Mouse (Mus musculus) layer of hippocampus, postnatal 14 days (tissue): ENCODE data around the gene Ccnb2. TPM values are rescaled to one million over a fixed set of nuclear protein-coding genes. Genes with fewer than 3 reads are reported as not detected.
A peak's percentile ranks its signal among the peaks of the same experiment; 100 is the strongest.

Experiments used
- DNase-seq, 2 experiments: peaks; one replicate each; pipeline ENCODE4 v3.0.0; 2021 to 2022; ENCODE audit warnings: low spot score in 2 of 2, mixed read lengths in 1 of 2
- microRNA-seq, 2 experiments: library from miRNA; unstranded; fragments of <30 nt; microRNA quantifications; one replicate each; pipeline ENCODE4 v1.2.0; 2021
- total RNA-seq, 2 experiments: library from RNA; stranded (reverse); gene quantifications; 2 replicates each; pipeline ENCODE4 v1.2.3; 2021

Gene Ccnb2
- total RNA-seq, 2 experiments from 2014 or later, result 2.3 to 2.4 TPM

DNA sequence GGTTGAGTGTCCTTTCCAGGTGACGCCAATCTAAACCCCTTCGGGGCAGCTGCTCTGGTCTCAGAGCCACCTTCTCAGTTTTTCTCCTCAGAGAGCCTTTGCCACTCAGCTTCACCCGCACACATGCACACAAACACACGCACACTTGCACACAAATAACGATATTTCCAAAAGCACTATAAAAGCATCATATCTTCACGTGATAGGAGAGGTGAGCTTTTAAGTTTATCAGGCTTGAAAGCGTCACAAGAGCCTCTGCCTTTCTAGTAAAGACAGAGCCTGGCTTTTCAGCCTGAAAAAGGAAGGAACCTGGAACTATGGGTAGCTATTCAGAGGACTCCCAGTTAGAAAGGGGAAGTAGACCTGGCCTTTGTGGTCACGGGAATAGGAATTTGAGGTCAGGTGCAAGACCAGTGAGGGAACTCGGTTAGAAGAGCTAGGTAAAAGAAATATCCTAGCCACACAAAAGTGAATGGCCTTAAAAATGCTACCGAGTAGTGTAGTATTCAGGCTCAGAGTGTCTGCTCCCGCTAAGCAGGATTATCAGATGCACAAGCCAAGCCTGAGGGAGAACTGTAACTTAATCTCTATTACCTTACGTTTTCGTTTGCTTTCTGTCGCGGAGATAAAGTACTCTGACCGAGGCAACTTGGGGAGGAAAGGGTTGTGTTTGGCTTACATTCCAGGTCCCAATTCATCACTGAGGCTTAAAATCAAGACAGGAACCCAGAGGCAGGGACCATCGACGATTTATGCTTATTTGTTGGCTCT is 36.2 kb downstream of the Ccnb2 start:
- no peak for DNase-seq

DNA sequence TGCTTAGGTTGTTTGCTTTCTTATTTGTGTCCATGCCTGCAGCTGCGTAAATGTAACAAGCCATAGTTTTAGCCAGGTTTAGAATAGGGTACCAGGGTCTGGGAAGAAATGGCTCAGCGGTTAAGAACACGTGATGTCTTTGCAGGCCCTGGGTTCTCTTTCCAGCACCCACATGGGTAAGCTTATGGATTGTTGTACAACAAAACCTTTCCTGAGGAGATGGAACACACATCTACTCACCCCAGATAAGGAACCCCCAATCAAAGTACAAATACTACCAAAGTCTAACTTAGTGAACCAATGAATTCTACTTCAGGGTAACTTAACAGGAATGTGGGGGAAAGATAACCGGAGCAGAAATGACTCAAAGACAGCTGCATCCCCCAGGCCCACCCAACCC is 36.9 kb downstream of the Ccnb2 start:
- no peak for DNase-seq

- no peak for DNase-seq
Observed at GRCm38 (mm10) chr9:70383750-70384149, 37.6 kb downstream of the Ccnb2 start.

GRCm38 (mm10) chr9:70382091-70382490 is 39.3 kb downstream of the Ccnb2 start:
- no peak for DNase-seq

DNA sequence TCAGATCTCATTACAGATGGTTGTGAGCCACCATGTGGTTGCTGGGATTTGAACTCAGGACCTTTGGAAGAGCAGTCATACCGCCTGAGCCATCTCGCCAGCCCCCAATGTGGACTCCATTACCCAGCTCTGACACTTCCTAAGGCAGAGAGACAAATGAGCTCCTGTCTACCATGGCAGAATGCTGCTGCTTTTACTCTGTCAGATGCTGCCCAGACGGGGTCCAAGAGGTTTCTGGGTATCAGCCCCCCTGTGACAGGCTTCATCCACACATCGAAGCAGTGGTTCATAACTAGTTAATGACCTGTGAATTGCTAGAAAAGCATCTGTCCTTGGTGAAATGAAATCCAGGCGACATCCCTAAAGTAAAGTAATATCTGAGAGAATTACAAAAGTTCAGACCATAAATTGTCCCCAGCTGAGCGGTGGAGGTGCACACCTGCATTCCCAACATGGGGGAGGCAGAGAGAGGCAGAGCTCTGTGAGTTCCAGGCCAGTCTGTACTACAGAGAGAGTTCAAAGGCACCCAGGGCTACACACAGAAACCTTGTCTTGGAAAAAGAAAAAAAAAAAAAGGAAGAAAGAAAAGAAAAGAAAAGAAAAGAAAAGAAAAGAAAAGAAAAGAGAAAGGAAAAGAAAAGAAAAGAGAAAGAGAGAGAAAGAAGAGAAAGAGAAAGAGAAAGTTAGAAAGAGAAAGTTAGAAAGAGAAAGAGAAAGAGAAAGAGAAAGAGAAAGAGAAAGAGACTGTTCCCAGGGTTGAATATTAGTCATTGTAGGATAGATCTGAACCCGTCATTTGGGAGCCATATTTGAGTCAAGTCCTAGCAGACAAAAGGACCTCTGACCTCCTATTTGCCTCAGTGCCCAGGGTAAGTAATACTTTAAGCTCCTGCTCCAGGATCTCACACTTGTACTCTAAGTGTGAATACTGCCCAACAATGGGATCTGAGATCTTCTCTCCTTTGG is 41.6 kb downstream of the Ccnb2 start:
- DNase-seq, result no peak

DNA sequence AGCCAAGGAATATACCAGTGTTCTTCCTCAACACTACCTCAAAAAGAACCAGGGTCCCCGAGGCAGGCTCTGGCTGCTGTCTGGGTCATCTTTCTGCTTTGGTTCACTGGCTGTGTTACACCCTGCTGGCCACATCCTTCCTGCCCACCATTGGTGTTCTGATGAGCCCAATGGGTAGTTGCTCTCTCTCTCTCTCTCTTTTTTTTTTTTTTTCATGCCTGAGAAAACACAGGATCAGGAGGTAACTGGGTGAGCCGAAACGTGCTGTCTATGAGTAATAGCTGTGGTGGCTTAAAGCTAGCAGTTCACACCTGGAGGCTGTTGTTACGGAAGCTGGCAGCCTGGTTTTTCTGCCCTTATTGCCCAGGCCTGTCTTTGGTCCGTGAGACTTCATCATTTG is 49.7 kb downstream of the Ccnb2 start:
- DNase-seq, result no peak

DNA sequence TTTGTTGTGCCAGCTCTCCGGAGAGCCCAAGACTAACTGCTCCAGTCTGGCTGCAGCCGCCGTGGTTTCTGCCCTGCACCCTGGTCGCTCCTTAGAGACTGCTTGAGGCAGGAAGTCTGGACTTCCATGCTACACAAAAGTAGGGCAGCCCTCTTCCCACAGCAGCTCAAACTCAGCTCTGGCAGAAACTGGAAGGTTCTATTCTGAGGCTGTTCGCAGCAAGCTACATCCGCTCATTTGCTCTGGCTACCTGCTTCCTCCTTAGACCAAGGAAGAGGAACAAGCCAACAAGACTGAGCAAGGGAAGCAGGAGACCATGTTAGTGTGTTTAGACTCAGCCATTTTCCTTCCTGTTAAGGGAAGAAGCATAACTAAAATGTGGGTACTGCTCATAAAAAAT is 54.4 kb downstream of the Ccnb2 start:
- DNase-seq, result peak; percentile 7 to 13

- DNase-seq, result no peak
Observed at GRCm38 (mm10) chr9:70365915-70366314, 55.4 kb downstream of the Ccnb2 start.

DNA sequence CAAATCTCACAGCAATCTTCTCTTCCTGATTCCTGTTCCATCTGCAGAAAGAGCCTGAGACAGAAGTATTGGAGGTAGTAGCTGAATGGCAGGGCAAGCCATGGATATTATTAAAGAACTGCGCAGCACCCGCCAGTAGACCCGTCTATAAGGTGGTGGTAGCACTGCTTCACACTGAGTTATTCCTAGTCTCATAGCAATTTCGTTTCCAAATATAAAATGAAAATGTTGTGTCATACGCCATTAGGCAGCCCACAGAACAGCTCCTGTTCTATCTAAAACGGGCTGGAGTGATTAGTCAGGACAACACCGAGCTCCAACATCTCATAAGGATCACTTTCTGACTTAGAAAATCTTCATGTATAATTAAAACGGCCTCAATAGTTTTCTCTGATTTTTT is 56.6 kb downstream of the Ccnb2 start:
- no peak for DNase-seq

GRCm38 (mm10) chr9:70359402-70360131 is 61.8 kb downstream of the Ccnb2 start:
- DNase-seq, result no peak

Small RNA genes within 50 kb of the gene (microRNA-seq; reads per million reads assigned to microRNA genes)
- gene Mir5626, result 0.57 to 0.68 reads per million in 2 experiments

Other genes starting within 250 kb of the Ccnb2 start
- gene Myo1e, start 214.2 kb downstream of the Ccnb2 start, total RNA-seq, result 10 to 100 TPM in 1 of 2 experiments, 1 to 10 TPM in 1; 9.5 to 11.1 TPM
- gene Rnf111, start 82.2 kb upstream of the Ccnb2 start, total RNA-seq, result 10 to 100 TPM; 38.0 TPM
- 10 to 100 TPM; 44.0 to 47.0 TPM for gene Sltm, start 121.2 kb upstream of the Ccnb2 start, total RNA-seq
- 1 to 10 TPM; 1.2 to 2.0 TPM for gene Gm10642, start 234.7 kb upstream of the Ccnb2 start, total RNA-seq
- 10 to 100 TPM; 32.1 to 32.8 TPM for gene Mindy2, start 235.6 kb upstream of the Ccnb2 start, total RNA-seq